Mouse (Mus musculus) embryonic facial prominence, embryonic 11.5 days (tissue): ENCODE measurements at regions not wholly inside any gene's neighbourhood (a gene's known extent, or its start where the extent isn't known, plus 50 kb on each side); places are given as distances from the start of the nearest gene placed in this dataset.

Experiments used
- ATAC-seq: fragments of 200-750 bp; cut with Nextera tagmentation; replicated peaks from 2 replicates; pipeline ENCODE4 v1.8.0; 2017; ENCODE audit warnings: low read depth; ENCODE audit not compliant: insufficient number of reproducible peaks, low FRiP score, low TSS enrichment
- DNase-seq: peaks from one replicate; pipeline ENCODE4 v3.0.0-alpha.2; 2015; ENCODE audit warnings: low spot score
- H3K27ac ChIP-seq: fragments of 300-500 bp; sonication (generic); replicated peaks from 2 replicates; pipeline ENCODE4 v1.5.1; 2014; ENCODE audit warnings: mild to moderate bottlenecking, low read depth, low read length, control low read depth
- H3K27me3 ChIP-seq: fragments of 300-500 bp; sonication (generic); 2 replicates; pipeline ENCODE4 v1.6.1; 2014; ENCODE audit warnings: mild to moderate bottlenecking, low read length, moderate library complexity, mixed read lengths; ENCODE audit not compliant: control insufficient read depth, insufficient read depth
- H3K36me3 ChIP-seq: fragments of 300-500 bp; sonication (generic); replicated peaks from 2 replicates; pipeline ENCODE4 v1.6.1; 2014; ENCODE audit warnings: low read depth, mild to moderate bottlenecking, low read length, moderate library complexity, mixed read lengths; ENCODE audit not compliant: control insufficient read depth, insufficient read depth
- H3K4me1 ChIP-seq: fragments of 300-500 bp; sonication (generic); 2 replicates; pipeline ENCODE4 v1.6.1; 2014; ENCODE audit warnings: low read length, mixed read lengths; ENCODE audit not compliant: control insufficient read depth, insufficient read depth
- H3K4me2 ChIP-seq: fragments of 300-500 bp; sonication (generic); 2 replicates; pipeline ENCODE4 v1.6.1; 2014; ENCODE audit warnings: low read depth, mild to moderate bottlenecking, control low read depth, low read length, moderate library complexity
- H3K4me3 ChIP-seq: fragments of 300-500 bp; sonication (generic); 2 replicates; pipeline ENCODE4 v1.5.1; 2014; ENCODE audit warnings: low read depth, low read length, control low read depth
- H3K9ac ChIP-seq: fragments of 300-500 bp; sonication (generic); replicated peaks from 2 replicates; pipeline ENCODE4 v1.6.1; 2014; ENCODE audit warnings: mild to moderate bottlenecking, control low read depth, low read length
- H3K9me3 ChIP-seq: fragments of 300-500 bp; sonication (generic); replicated peaks from 2 replicates; pipeline ENCODE4 v1.6.1; 2016; ENCODE audit warnings: mild to moderate bottlenecking, low read length, inconsistent platforms, mixed read lengths; ENCODE audit not compliant: control insufficient read depth
- WGBS: fragments of 180-500 bp; shearing (Covaris S2); extraction: QIAGEN DNeasy Blood & Tissue Kit; methylation state at CpG from one replicate; pipeline ENCODE4 v1.1.7; 2014; 5-methylcytosine and 5-hydroxymethylcytosine counted together

- Histone ChIP-seq H3K27ac (no peak overlapping the region), H3K4me3 (no peak overlapping the region), H3K36me3 (no peaks in the 10 kb centered on the region), H3K9me3 (no peaks in the 10 kb centered on the region), H3K4me1 (no peaks in the 10 kb centered on the region), H3K9ac (no peak overlapping the region), H3K27me3 (no peaks in the 10 kb centered on the region), H3K4me2 (no peak overlapping the region)
- WGBS, result 71% methylated on average over 7 of the region's 7 CpGs
- no peak for ATAC-seq
- DNase-seq, result no peak
Observed at GRCm38 (mm10) chr17:59429189-59429588, 416.0 kb upstream of the Nudt12 start.

DNA sequence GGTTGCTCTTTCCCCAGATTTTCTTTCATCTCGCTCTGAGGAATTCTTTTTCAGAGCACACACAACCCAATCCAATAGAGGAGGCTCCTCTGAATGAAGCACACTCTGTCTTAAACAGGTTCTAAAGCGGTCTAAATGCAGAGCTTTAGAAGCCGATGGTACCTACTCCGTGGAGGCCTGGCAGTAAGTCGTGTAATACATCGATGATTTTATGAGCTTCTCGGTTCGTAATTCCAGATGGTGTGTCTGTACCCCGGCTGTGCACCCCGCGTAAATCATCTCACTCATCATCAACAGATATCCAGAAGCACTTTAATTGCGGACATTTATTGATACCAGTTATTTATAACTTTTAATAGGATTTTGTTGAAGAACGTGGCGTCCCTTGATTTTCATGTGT, 408.3 kb upstream of the Nudt12 start:
- ATAC-seq (no peak), DNase-seq (no peak)
- no peak overlapping the region for H3K4me3 ChIP-seq
- H3K9ac ChIP-seq, result no peak overlapping the region
- H3K36me3 ChIP-seq, result no peaks in the 10 kb centered on the region
- WGBS, result 81% methylated on average over 14 of the region's 14 CpGs
- no peaks in the 10 kb centered on the region for H3K4me1 ChIP-seq
- H3K9me3 ChIP-seq, result no peaks in the 10 kb centered on the region
- no peak overlapping the region for H3K27ac ChIP-seq
- H3K27me3 ChIP-seq, result no peaks in the 10 kb centered on the region
- H3K4me2 ChIP-seq, result no peak overlapping the region

DNA sequence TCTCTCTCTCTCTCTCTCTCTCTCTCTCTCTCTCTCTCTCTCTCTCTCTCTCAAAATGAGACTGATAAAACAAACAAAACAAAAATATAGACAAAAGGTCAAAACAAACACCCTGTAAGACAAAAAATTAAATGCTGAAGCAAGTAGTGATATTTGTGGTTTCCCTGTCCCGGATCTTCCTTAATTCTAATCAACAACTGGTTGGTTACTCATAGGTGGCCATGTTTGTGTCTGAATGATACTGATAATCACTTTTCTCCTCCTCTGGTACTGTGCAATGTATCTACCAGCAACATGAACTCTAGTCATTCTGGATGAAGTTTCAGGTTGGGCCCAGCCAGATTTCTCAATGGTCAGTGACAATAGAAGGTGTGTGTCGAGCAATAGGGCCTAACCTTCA, 396.1 kb upstream of the Nudt12 start:
- 85% methylated on average over 2 of the region's 2 CpGs for WGBS
- Histone ChIP-seq H3K27me3 (no peaks in the 10 kb centered on the region), H3K36me3 (no peaks in the 10 kb centered on the region), H3K4me2 (no peak overlapping the region), H3K27ac (no peak overlapping the region), H3K9me3 (no peaks in the 10 kb centered on the region), H3K9ac (no peak overlapping the region), H3K4me1 (no peaks in the 10 kb centered on the region), H3K4me3 (no peak overlapping the region)
- no peak for ATAC-seq
- no peak for DNase-seq

GRCm38 (mm10) chr17:59404525-59404924, 391.4 kb upstream of the Nudt12 start:
- ATAC-seq (no peak; the same call in 1 of the 2 replicates), DNase-seq (peak; percentile 17)
- WGBS, result 80% methylated on average over 1 of the region's 1 CpGs
- H3K27me3 ChIP-seq, result no peaks in the 10 kb centered on the region
- H3K9me3 ChIP-seq, result no peaks in the 10 kb centered on the region
- H3K36me3 ChIP-seq, result no peaks in the 10 kb centered on the region
- no peak overlapping the region for H3K27ac ChIP-seq
- H3K4me2 ChIP-seq, result no peak overlapping the region
- H3K9ac ChIP-seq, result no peak overlapping the region
- H3K4me3 ChIP-seq, result no peak overlapping the region
- H3K4me1 ChIP-seq, result no peaks in the 10 kb centered on the region

DNA sequence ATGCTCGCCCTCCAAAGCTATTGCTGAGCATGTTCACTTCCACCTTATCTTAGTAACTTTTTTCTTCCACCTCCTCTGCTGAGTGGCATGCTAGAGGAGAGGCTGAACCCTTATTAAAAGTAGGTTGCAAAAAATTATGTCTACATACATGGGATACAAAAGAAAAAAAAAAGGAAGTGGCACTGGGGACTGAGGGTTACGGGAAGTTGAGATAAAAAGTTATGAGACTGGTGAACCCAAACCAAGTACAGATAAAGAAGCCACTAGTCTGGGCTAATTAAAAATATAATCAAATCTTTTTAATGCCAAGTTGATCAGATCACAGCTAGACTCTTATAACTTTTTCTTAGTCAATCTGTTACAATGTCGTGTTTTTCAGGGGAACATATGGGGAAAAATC, 384.2 kb upstream of the Nudt12 start:
- H3K27ac ChIP-seq, result no peak overlapping the region
- H3K4me3 ChIP-seq, result no peak overlapping the region
- no peaks in the 10 kb centered on the region for H3K9me3 ChIP-seq
- no peak overlapping the region for H3K4me2 ChIP-seq
- no peaks in the 10 kb centered on the region for H3K36me3 ChIP-seq
- no peak overlapping the region for H3K9ac ChIP-seq
- H3K27me3 ChIP-seq, result no peaks in the 10 kb centered on the region
- ATAC-seq (no peak), DNase-seq (no peak)
- 88% methylated on average over 3 of the region's 3 CpGs for WGBS
- no peaks in the 10 kb centered on the region for H3K4me1 ChIP-seq

- H3K4me2 ChIP-seq, result no peak overlapping the region
- no peaks in the 10 kb centered on the region for H3K4me1 ChIP-seq
- ATAC-seq (no peak), DNase-seq (no peak)
- no peaks in the 10 kb centered on the region for H3K9me3 ChIP-seq
- H3K27me3 ChIP-seq, result no peaks in the 10 kb centered on the region
- no peak overlapping the region for H3K4me3 ChIP-seq
- no peak overlapping the region for H3K27ac ChIP-seq
- H3K36me3 ChIP-seq, result no peaks in the 10 kb centered on the region
- H3K9ac ChIP-seq, result no peak overlapping the region
- 93% methylated on average over 5 of the region's 5 CpGs for whole genome bisulfite sequencing
Observed at GRCm38 (mm10) chr17:59383107-59383438, 369.9 kb upstream of the Nudt12 start.

GRCm38 (mm10) chr17:59382225-59383106, 369.3 kb upstream of the Nudt12 start:
- no peaks in the 10 kb centered on the region for H3K27me3 ChIP-seq
- no peak overlapping the region for H3K9ac ChIP-seq
- WGBS, result 74% methylated on average over 7 of the region's 7 CpGs
- DNase-seq (no peak), ATAC-seq (no peak)
- H3K36me3 ChIP-seq, result no peaks in the 10 kb centered on the region
- no peak overlapping the region for H3K4me3 ChIP-seq
- H3K27ac ChIP-seq, result no peak overlapping the region
- no peak overlapping the region for H3K4me2 ChIP-seq
- no peaks in the 10 kb centered on the region for H3K9me3 ChIP-seq
- H3K4me1 ChIP-seq, result no peaks in the 10 kb centered on the region

- H3K9ac ChIP-seq, result no peak overlapping the region
- no peaks in the 10 kb centered on the region for H3K27me3 ChIP-seq
- no peaks in the 10 kb centered on the region for H3K4me1 ChIP-seq
- WGBS, result 60% methylated on average over 7 of the region's 7 CpGs
- DNase-seq, result no peak
- H3K9me3 ChIP-seq, result no peaks in the 10 kb centered on the region
- no peak overlapping the region for H3K4me2 ChIP-seq
- H3K36me3 ChIP-seq, result no peaks in the 10 kb centered on the region
- no peak for ATAC-seq
- H3K4me3 ChIP-seq, result no peak overlapping the region
- no peak overlapping the region for H3K27ac ChIP-seq
Observed at GRCm38 (mm10) chr17:59373505-59374106, 360.4 kb upstream of the Nudt12 start.
